Mouse (Mus musculus) MEL (cell line): ENCODE data around the gene Dpf3. TPM values are rescaled to one million over a fixed set of nuclear protein-coding genes. Genes with fewer than 3 reads are reported as not detected.

ENCODE experiments used
- DNase-seq: peaks from one replicate; pipeline ENCODE4 v3.0.0; 2011; ENCODE audit warnings: low read depth, low spot score
- H3K27ac ChIP-seq: 2 replicates; pipeline ENCODE4 v1.5.1; 2012; ENCODE audit warnings: low read depth, mild to moderate bottlenecking, control low read depth, low read length, moderate library complexity; ENCODE audit not compliant: control insufficient read depth
- H3K27me3 ChIP-seq, 2 experiments: fragments of 150-350 bp in 1 of 2; sonication (generic) in 1 of 2; 2 replicates each; pipeline ENCODE4 v1.6.1; 2012; ENCODE audit warnings: low read length in 2 of 2, mild to moderate bottlenecking in 2 of 2, improper control_type of control experiment in 1 of 2, moderate library complexity in 1 of 2; ENCODE audit not compliant: insufficient read depth in 2 of 2, control insufficient read depth in 1 of 2
- H3K36me3 ChIP-seq, 2 experiments: 2 replicates each; pipeline ENCODE4 v1.6.1; 2012 to 2014; ENCODE audit warnings: low read length in 2 of 2, improper control_type of control experiment in 1 of 2, inconsistent platforms in 1 of 2, mild to moderate bottlenecking in 1 of 2; ENCODE audit not compliant: insufficient read depth in 2 of 2, control insufficient read depth in 1 of 2
- H3K4me1 ChIP-seq, 2 experiments: fragments of 150-350 bp in 1 of 2; sonication (generic) in 1 of 2; 2 replicates each; pipeline ENCODE4 v1.6.1; 2012; ENCODE audit warnings: low read length in 2 of 2, improper control_type of control experiment in 1 of 2, mild to moderate bottlenecking in 1 of 2; ENCODE audit not compliant: insufficient read depth in 2 of 2, control insufficient read depth in 1 of 2
- H3K4me3 ChIP-seq, 2 experiments: fragments of 150-350 bp in 1 of 2; sonication (generic) in 1 of 2; 2 replicates each; pipeline ENCODE4 v1.5.1; 2012; ENCODE audit warnings: low read depth in 2 of 2, low read length in 2 of 2, mild to moderate bottlenecking in 2 of 2, moderate library complexity in 2 of 2, control low read depth in 1 of 2, improper control_type of control experiment in 1 of 2; ENCODE audit not compliant: control insufficient read depth in 1 of 2, insufficient read depth in 1 of 2
- H3K79me2 ChIP-seq: 2 replicates; pipeline ENCODE4 v1.6.1; 2012; ENCODE audit warnings: mild to moderate bottlenecking, low read length, moderate library complexity; ENCODE audit not compliant: control insufficient read depth, poor library complexity, insufficient read depth
- H3K9ac ChIP-seq: 2 replicates; pipeline ENCODE4 v1.6.1; 2012; ENCODE audit warnings: low read depth, mild to moderate bottlenecking, control low read depth, low read length, moderate library complexity; ENCODE audit not compliant: control insufficient read depth, poor library complexity, severe bottlenecking
- H3K9me3 ChIP-seq: fragments of 150-350 bp; sonication (generic); replicated peaks from 2 replicates; pipeline ENCODE4 v1.6.1; 2012; ENCODE audit warnings: mild to moderate bottlenecking, low read length, improper control_type of control experiment, moderate library complexity; ENCODE audit not compliant: insufficient read depth
- BHLHE40 ChIP-seq: IDR thresholded peaks from 2 replicates; pipeline ENCODE4 v1.6.1; 2012; ENCODE audit warnings: low read depth, mild to moderate bottlenecking, inconsistent platforms, low read length, improper control_type of control experiment, borderline replicate concordance
- CHD1 ChIP-seq: IDR thresholded peaks from 2 replicates; pipeline ENCODE4 v1.6.1; 2012; ENCODE audit warnings: low read depth, mild to moderate bottlenecking, inconsistent platforms, low read length, improper control_type of control experiment
- CHD2 ChIP-seq: IDR thresholded peaks from 2 replicates; pipeline ENCODE4 v1.6.1; 2011; ENCODE audit warnings: low read length, improper control_type of control experiment
- E2F4 ChIP-seq: IDR thresholded peaks from 2 replicates; pipeline ENCODE4 v1.6.1; 2011; ENCODE audit warnings: low read depth, low read length, improper control_type of control experiment, borderline replicate concordance
- ELF1 ChIP-seq: IDR thresholded peaks from 2 replicates; pipeline ENCODE4 v1.6.1; 2014; ENCODE audit warnings: low read depth, mild to moderate bottlenecking, inconsistent platforms, low read length, improper control_type of control experiment, moderate library complexity
- EP300 ChIP-seq, 2 experiments: IDR thresholded peaks; 2 replicates each; pipeline ENCODE4 v1.6.1; 2011; ENCODE audit warnings: improper control_type of control experiment in 2 of 2, low read length in 2 of 2, low read depth in 1 of 2, mild to moderate bottlenecking in 1 of 2
- ETS1 ChIP-seq: IDR thresholded peaks from 2 replicates; pipeline ENCODE4 v1.6.1; 2012; ENCODE audit warnings: low read depth, mild to moderate bottlenecking, inconsistent platforms, low read length, improper control_type of control experiment, moderate library complexity
- HCFC1 ChIP-seq: IDR thresholded peaks from 2 replicates; pipeline ENCODE4 v1.6.1; 2012; ENCODE audit warnings: low read depth, mild to moderate bottlenecking, inconsistent platforms, low read length, improper control_type of control experiment, moderate library complexity
- JUND ChIP-seq: IDR thresholded peaks from 2 replicates; pipeline ENCODE4 v1.6.1; 2011; ENCODE audit warnings: low read depth, mild to moderate bottlenecking, improper control_type of control experiment, low read length
- MAFK ChIP-seq: IDR thresholded peaks from 2 replicates; pipeline ENCODE4 v1.6.1; 2011; ENCODE audit warnings: low read depth, mild to moderate bottlenecking, low read length, improper control_type of control experiment, borderline replicate concordance
- MAX ChIP-seq: IDR thresholded peaks from 2 replicates; pipeline ENCODE4 v1.6.1; 2011; ENCODE audit warnings: low read length, improper control_type of control experiment
- MAZ ChIP-seq: IDR thresholded peaks from 2 replicates; pipeline ENCODE4 v1.6.1; 2012; ENCODE audit warnings: low read depth, mild to moderate bottlenecking, inconsistent platforms, low read length, improper control_type of control experiment
- MEF2A ChIP-seq: IDR thresholded peaks from 2 replicates; pipeline ENCODE4 v1.6.1; 2014; ENCODE audit warnings: low read depth, mild to moderate bottlenecking, inconsistent platforms, low read length, improper control_type of control experiment; ENCODE audit not compliant: poor library complexity, insufficient replicate concordance, severe bottlenecking; ENCODE audit errors: extremely low read depth
- MXI1 ChIP-seq: IDR thresholded peaks from 2 replicates; pipeline ENCODE4 v1.6.1; 2011; ENCODE audit warnings: mild to moderate bottlenecking, low read depth, low read length, improper control_type of control experiment
- MYC ChIP-seq: IDR thresholded peaks from 2 replicates; pipeline ENCODE4 v1.6.1; 2011; ENCODE audit warnings: low read depth, mild to moderate bottlenecking, low read length, improper control_type of control experiment, moderate library complexity
- NELFE ChIP-seq: IDR thresholded peaks from 2 replicates; pipeline ENCODE4 v1.6.1; 2011; ENCODE audit warnings: low read depth, low read length, improper control_type of control experiment
- POLR2AphosphoS5 ChIP-seq: IDR thresholded peaks from 2 replicates; pipeline ENCODE4 v1.6.1; 2012; ENCODE audit warnings: low read depth, borderline replicate concordance, mild to moderate bottlenecking, inconsistent platforms, low read length, moderate library complexity, mixed read lengths
- RAD21 ChIP-seq: IDR thresholded peaks from 2 replicates; pipeline ENCODE4 v1.6.1; 2011; ENCODE audit warnings: mild to moderate bottlenecking, low read depth, low read length, improper control_type of control experiment
- SIN3A ChIP-seq: IDR thresholded peaks from 2 replicates; pipeline ENCODE4 v1.6.1; 2012; ENCODE audit warnings: low read length, improper control_type of control experiment, inconsistent platforms
- SMC3 ChIP-seq: IDR thresholded peaks from 2 replicates; pipeline ENCODE4 v1.6.1; 2011; ENCODE audit warnings: low read depth, low read length, improper control_type of control experiment
- TAL1 ChIP-seq: IDR thresholded peaks from 2 replicates; pipeline ENCODE4 v1.6.1; 2012; ENCODE audit warnings: mild to moderate bottlenecking, inconsistent platforms, low read length, moderate library complexity, mixed read lengths
- TCF12 ChIP-seq: IDR thresholded peaks from 2 replicates; pipeline ENCODE4 v1.6.1; 2014; ENCODE audit warnings: low read depth, mild to moderate bottlenecking, inconsistent platforms, low read length, improper control_type of control experiment, moderate library complexity
- UBTF ChIP-seq: IDR thresholded peaks from 2 replicates; pipeline ENCODE4 v1.6.1; 2012; ENCODE audit warnings: low read depth, mild to moderate bottlenecking, inconsistent platforms, low read length, improper control_type of control experiment, moderate library complexity, borderline replicate concordance; ENCODE audit not compliant: insufficient read depth
- USF1 ChIP-seq: IDR thresholded peaks from 2 replicates; pipeline ENCODE4 v1.6.1; 2014; ENCODE audit warnings: low read depth, mild to moderate bottlenecking, inconsistent platforms, low read length, improper control_type of control experiment, moderate library complexity
- ZC3H11A ChIP-seq: IDR thresholded peaks from 2 replicates; pipeline ENCODE4 v1.6.1; 2012; ENCODE audit warnings: low read depth, mild to moderate bottlenecking, inconsistent platforms, low read length, improper control_type of control experiment
- ZMIZ1 ChIP-seq: IDR thresholded peaks from 2 replicates; pipeline ENCODE4 v1.6.1; 2012; ENCODE audit warnings: low read depth, mild to moderate bottlenecking, inconsistent platforms, low read length, improper control_type of control experiment, moderate library complexity
- ZNF384 ChIP-seq: IDR thresholded peaks from 2 replicates; pipeline ENCODE4 v1.6.1; 2012; ENCODE audit warnings: low read depth, mild to moderate bottlenecking, inconsistent platforms, low read length, improper control_type of control experiment
- polyA plus RNA-seq, 2 experiments: library from polyadenylated mRNA; stranded (reverse) in 1 of 2; unstranded in 1 of 2; fragments of >175 nt in 1 of 2; fragments of >200 nt in 1 of 2; gene quantifications; 2 replicates each; pipeline versions ENCODE4 v1.2.1 to v1.2.4; 2012; ENCODE audit warnings: low replicate concordance in 2 of 2, low read depth in 1 of 2; ENCODE audit not compliant: insufficient read length in 2 of 2, insufficient read depth in 1 of 2, missing spikeins in 1 of 2
- total RNA-seq: library from RNA; depleted of rRNA; stranded (reverse); fragments of 300-350 nt; gene quantifications from 2 replicates; pipeline ENCODE4 v1.2.3, GENCODE M21; 2012

Dpf3 gene
- total and polyA plus RNA-seq, 3 experiments, result 4.2 to 6.8 TPM; not detected in 1

GRCm38 (mm10) chr12:83277537-83278441 is 209.7 kb downstream of the Dpf3 start:
- no peaks in the 10 kb centered on the region for H3K27me3 ChIP-seq
- no peaks in the 10 kb centered on the region for H3K4me1 ChIP-seq
- no peaks in the 10 kb centered on the region for H3K36me3 ChIP-seq
- H3K9me3 ChIP-seq, result no peaks in the 10 kb centered on the region
- H3K27ac ChIP-seq, result no peak overlapping the region
- H3K79me2 ChIP-seq, result no peaks in the 10 kb centered on the region
- H3K9ac ChIP-seq, result no peak overlapping the region
- H3K4me3 ChIP-seq, result no peak overlapping the region
- TF ChIP-seq MEF2A (no peak), E2F4 (no peak), SIN3A (no peak), HCFC1 (no peak), UBTF (no peak), TAL1 (no peak), POLR2AphosphoS5 (no peak), USF1 (no peak), BHLHE40 (no peak), JUND (no peak), TCF12 (no peak), MYC (no peak), MAFK (no peak), ETS1 (no peak), SMC3 (no peak), ZMIZ1 (no peak), ELF1 (no peak), NELFE (no peak), MAX (no peak)
- no peak for DNase-seq

DNA sequence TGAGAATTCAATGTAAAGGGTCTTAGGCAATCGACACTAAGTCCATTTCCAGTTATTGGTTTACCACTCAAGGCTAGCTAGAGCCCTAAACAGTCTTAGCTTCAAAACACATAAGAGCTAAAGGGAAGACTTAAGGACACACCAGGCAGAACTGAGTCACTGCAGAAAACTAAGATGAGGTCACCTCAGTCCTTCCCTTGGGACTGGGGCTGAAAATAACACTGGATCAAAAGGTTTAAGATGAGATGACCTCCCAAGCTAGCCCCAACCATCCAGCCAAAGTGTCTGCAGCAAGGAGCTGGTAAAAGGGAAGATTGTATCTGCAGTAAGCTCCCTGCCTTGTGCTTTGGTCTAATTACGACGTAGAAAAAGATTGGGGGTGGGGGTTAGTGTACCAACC is 216.3 kb downstream of the Dpf3 start:
- TF ChIP-seq UBTF (no peak), JUND (no peak), CHD1 (no peak), MEF2A (no peak), EP300 (IDR thresholded peaks at IDR 0.05; ENCODE audit: low read depth in 1 of 2, low read length in 2 of 2) (no peak), HCFC1 (no peak), ELF1 (no peak), CHD2 (no peak), ZNF384 (no peak), ZC3H11A (no peak), MAZ (no peak), MXI1 (no peak), RAD21 (no peak), E2F4 (no peak), ZMIZ1 (no peak)
- TF ChIP-seq, all 39 proteins: peak for 0
- no peak overlapping the region for H3K27ac ChIP-seq
- no peaks in the 10 kb centered on the region for H3K36me3 ChIP-seq
- H3K9ac ChIP-seq, result no peak overlapping the region
- DNase-seq, result no peak
- H3K9me3 ChIP-seq, result no peaks in the 10 kb centered on the region
- no peak overlapping the region for H3K4me3 ChIP-seq
- no peaks in the 10 kb centered on the region for H3K4me1 ChIP-seq
- H3K27me3 ChIP-seq, result no peaks in the 10 kb centered on the region
- H3K79me2 ChIP-seq, result no peaks in the 10 kb centered on the region
